Comparison of ENCODE assay signal across 25 mouse cellular contexts in the genomic region with DNA sequence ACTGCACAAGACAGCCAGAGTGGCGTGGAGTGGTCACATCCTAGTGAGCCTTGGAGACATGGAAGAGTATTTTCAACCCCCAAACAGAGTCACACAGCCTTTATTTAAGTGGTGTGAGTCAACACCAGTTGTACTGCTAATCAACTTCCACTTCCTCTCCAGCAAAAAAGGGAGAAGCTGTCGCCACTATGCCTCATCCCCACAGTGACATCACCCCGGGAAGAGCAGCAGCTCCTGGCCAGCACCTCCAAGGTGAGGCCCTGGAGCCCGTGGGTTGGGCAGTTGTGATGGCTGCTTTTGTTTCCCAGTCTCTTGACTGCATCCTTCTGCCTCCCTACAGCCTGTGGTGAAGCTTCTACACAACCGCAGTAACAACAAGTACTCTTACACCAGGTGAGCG. TPM values are rescaled to one million over a fixed set of nuclear protein-coding genes. Genes with fewer than 3 reads are reported as not detected.
DNase-seq lines count a peak whose midpoint lies in the region; ATAC-seq lines count a peak whose summit lies in the region.
"Had no signal": no experiment of that assay in that cellular context is flagged by ENCODE, and none has a peak within 500 bp of the region (broad histone marks: within the 10 kb centered on the region; RNA-seq: fewer than 3 reads in every experiment).

No protein-coding gene starts in this region.

- WGBS in midbrain, embryonic 10.5 days: 52% methylated on average over 6 of the region's 6 CpGs
- 54% methylated on average over 6 of the region's 6 CpGs for whole genome bisulfite sequencing in midbrain, embryonic 16.5 days
- WGBS in macrophage (ENCODE audit: missing documents): 56% methylated on average over 6 of the region's 6 CpGs
- 50% methylated on average over 6 of the region's 6 CpGs for WGBS in forebrain, embryonic 11.5 days

- ATAC-seq in midbrain, embryonic 16.5 days: no peak
- ATAC-seq in forebrain, embryonic 11.5 days (replicated peaks; ENCODE audit: low FRiP score): no peak
- ATAC-seq: CD4-positive, CD25-positive, alpha-beta regulatory T cell, adult 4 months; liver, embryonic 12.5 days; midbrain, embryonic 15.5 days had no signal

- H3K36me3 ChIP-seq in midbrain, embryonic 10.5 days: peaks cover 67% of the 10 kb centered on the region
- peaks cover 34% of the 10 kb centered on the region for H3K36me3 ChIP-seq in midbrain, embryonic 16.5 days (ENCODE audit: control insufficient read depth, insufficient read depth, low read length)
- H3K36me3 ChIP-seq in macrophage (ENCODE audit: inconsistent target): peaks cover 22% of the 10 kb centered on the region
- H3K36me3 ChIP-seq in forebrain, embryonic 11.5 days (ENCODE audit: control insufficient read depth, insufficient read depth, low read length): peaks cover 6% of the 10 kb centered on the region; the same call in 1 of the 2 replicates

- peaks cover 12% of the 10 kb centered on the region for H3K4me1 ChIP-seq in midbrain, embryonic 10.5 days
- no peaks in the 10 kb centered on the region for H3K4me1 ChIP-seq in midbrain, embryonic 16.5 days (ENCODE audit: control insufficient read depth, insufficient read depth, low read length)
- H3K4me1 ChIP-seq in forebrain, embryonic 11.5 days (replicated peaks; ENCODE audit: control insufficient read depth, insufficient read depth, low read length): no peaks in the 10 kb centered on the region
- H3K4me1 ChIP-seq: limb, embryonic 12.5 days; midbrain, embryonic 15.5 days had no signal

- H3K27ac ChIP-seq in midbrain, embryonic 10.5 days (replicated peaks): peak overlapping the region; percentile 17; the same call in 1 of the 2 replicates
- no peak overlapping the region for H3K27ac ChIP-seq in midbrain, embryonic 16.5 days (ENCODE audit: low read length)
- peak overlapping the region; percentile 89 for H3K27ac ChIP-seq in macrophage
- H3K27ac ChIP-seq in forebrain, embryonic 11.5 days (ENCODE audit: low read depth, low read length): no peak overlapping the region
- H3K27ac ChIP-seq: forebrain, embryonic 13.5 days; hindbrain, embryonic 10.5 days; kidney, postnatal 0 days; limb, embryonic 12.5 days; liver, embryonic 12.5 days; midbrain, embryonic 15.5 days had no signal

- no peak for DNase-seq in midbrain, embryonic 10.5 days (ENCODE audit: low spot score)
- DNase-seq in MN1 (ENCODE audit: low spot score): peak; percentile 58
- no peak for DNase-seq in forebrain, embryonic 11.5 days (ENCODE audit: low spot score)
- DNase-seq in cerebellum, postnatal 10 days: no peak
- DNase-seq in thymus, postnatal 25 days: no peak
- DNase-seq: cerebellum, adult 11 months; cerebellum, postnatal 25 days; gastrocnemius, postnatal 36 days; kidney, adult 11 months; lung, adult 2 months; lung, postnatal 4 days; right cerebral cortex, postnatal 25 days; thymus, adult 2 months had no signal

- H3K79me2 ChIP-seq in macrophage (ENCODE audit: inconsistent target): no peaks in the 10 kb centered on the region

- no peak overlapping the region for H3K4me2 ChIP-seq in midbrain, embryonic 16.5 days (ENCODE audit: low read length)
- H3K4me2 ChIP-seq in forebrain, embryonic 11.5 days (ENCODE audit: low read depth, low read length, severe bottlenecking): no peak overlapping the region
- H3K4me2 ChIP-seq: forebrain, embryonic 13.5 days; limb, embryonic 12.5 days; liver, embryonic 12.5 days; midbrain, embryonic 15.5 days had no signal

- no peak overlapping the region for H3K9ac ChIP-seq in midbrain, embryonic 16.5 days (ENCODE audit: low read depth, low read length)
- H3K9ac ChIP-seq in forebrain, embryonic 11.5 days (ENCODE audit: low read length): no peak overlapping the region
- H3K9ac ChIP-seq: forebrain, embryonic 13.5 days; limb, embryonic 12.5 days; liver, embryonic 12.5 days; midbrain, embryonic 15.5 days had no signal

- no peak overlapping the region for H3K4me3 ChIP-seq in midbrain, embryonic 10.5 days
- H3K4me3 ChIP-seq in midbrain, embryonic 16.5 days (ENCODE audit: low read depth, low read length): no peak overlapping the region
- H3K4me3 ChIP-seq in macrophage (ENCODE audit: inconsistent target): no peak overlapping the region
- H3K4me3 ChIP-seq in forebrain, embryonic 11.5 days (ENCODE audit: low read depth, low read length): no peak overlapping the region
- H3K4me3 ChIP-seq: forebrain, embryonic 13.5 days; hindbrain, embryonic 10.5 days; limb, embryonic 12.5 days; liver, embryonic 12.5 days; midbrain, embryonic 15.5 days had no signal

- no peaks in the 10 kb centered on the region; the same call in 1 of the 2 replicates for H3K9me3 ChIP-seq in midbrain, embryonic 10.5 days (replicated peaks)
- H3K9me3 ChIP-seq in midbrain, embryonic 16.5 days (replicated peaks; ENCODE audit: control insufficient read depth, low read length, poor library complexity, severe bottlenecking): no peaks in the 10 kb centered on the region
- H3K9me3 ChIP-seq in forebrain, embryonic 11.5 days (ENCODE audit: control insufficient read depth, low read length): no peaks in the 10 kb centered on the region
- H3K9me3 ChIP-seq: forebrain, embryonic 13.5 days; liver, embryonic 12.5 days; midbrain, embryonic 15.5 days had no signal

- H3K27me3 ChIP-seq in midbrain, embryonic 10.5 days (ENCODE audit: low read depth, poor library complexity, severe bottlenecking): no peaks in the 10 kb centered on the region
- H3K27me3 ChIP-seq in midbrain, embryonic 16.5 days (ENCODE audit: control insufficient read depth, insufficient read depth, low read depth, low read length): no peaks in the 10 kb centered on the region
- H3K27me3 ChIP-seq in forebrain, embryonic 11.5 days (ENCODE audit: control insufficient read depth, insufficient read depth, low read length): no peaks in the 10 kb centered on the region
- H3K27me3 ChIP-seq: forebrain, embryonic 13.5 days; limb, embryonic 12.5 days; liver, embryonic 12.5 days; midbrain, embryonic 15.5 days had no signal

RNA-seq across cellular contexts. Expression of a gene that starts 8.2 kb away (rescaled TPM):
- polyA plus RNA-seq in midbrain, embryonic 10.5 days (2016; fragmentation: Nextera tagmentation; extraction: Ambion mirVana): 0.25 and 0.76 TPM in 2 replicates
- polyA plus RNA-seq in midbrain, embryonic 16.5 days (2015; fragmentation: Nextera tagmentation; extraction: Ambion mirVana): 10.4 TPM in 2 replicates
- total RNA-seq in macrophage (2018; cell fraction: chromatin; rRNA removed): not detected
- total RNA-seq in macrophage (2018; cell fraction: cytosol; rRNA removed): not detected
- not detected for total RNA-seq in macrophage (2018; cell fraction: nucleus; rRNA removed)
- polyA plus RNA-seq in macrophage (2018): not detected in 3 replicates
- 0.25 and 0.40 TPM in 2 replicates for polyA plus RNA-seq in forebrain, embryonic 11.5 days (2014; fragmentation: Nextera tagmentation; extraction: Ambion mirVana)
- total RNA-seq: gastrocnemius, postnatal 36 days; neutrophil, adult 5-6 weeks had no signal
- polyA plus RNA-seq: heart, embryonic 16.5 days; kidney, postnatal 0 days; liver, embryonic 12.5 days; lung, adult 2 months; spleen, adult 2 months had no signal

RNA-seq across cellular contexts. Expression of a gene that starts 9.2 kb away (rescaled TPM):
- polyA plus RNA-seq in midbrain, embryonic 10.5 days (2016; fragmentation: Nextera tagmentation; extraction: Ambion mirVana): 2.0 and 4.6 TPM in 2 replicates
- 44.6 and 50.2 TPM in 2 replicates for polyA plus RNA-seq in midbrain, embryonic 16.5 days (2015; fragmentation: Nextera tagmentation; extraction: Ambion mirVana)
- total RNA-seq in macrophage (2018; cell fraction: chromatin; rRNA removed): 10 to 100 TPM in 2 of 26 experiments, 1 to 10 TPM in 21, under 1 TPM in 3; 0.54 to 10.9 (median 5.9) TPM
- total RNA-seq in macrophage (2018; cell fraction: cytosol; rRNA removed): 1 to 10 TPM in 18 of 26 experiments, under 1 TPM in 8; 0.61 to 2.9 (median 1.2) TPM
- total RNA-seq in macrophage (2018; cell fraction: nucleus; rRNA removed): 1 to 10 TPM in 24 of 26 experiments, under 1 TPM in 2; 0.82 to 9.0 (median 4.5) TPM
- 0.33 to 1.4 TPM (median 1.1 TPM) in 3 replicates for polyA plus RNA-seq in macrophage (2018)
- 6.3 and 6.7 TPM in 2 replicates for polyA plus RNA-seq in forebrain, embryonic 11.5 days (2014; fragmentation: Nextera tagmentation; extraction: Ambion mirVana)

RNA-seq across cellular contexts. Expression of a gene that starts 12.5 kb away (rescaled TPM):
- 20.8 and 26.1 TPM in 2 replicates for polyA plus RNA-seq in midbrain, embryonic 10.5 days (2016; fragmentation: Nextera tagmentation; extraction: Ambion mirVana)
- 135 and 140 TPM in 2 replicates for polyA plus RNA-seq in midbrain, embryonic 16.5 days (2015; fragmentation: Nextera tagmentation; extraction: Ambion mirVana)
- 10 to 100 TPM in 22 of 26 experiments, 1 to 10 TPM in 4; 5.8 to 50.7 (median 25.5) TPM for total RNA-seq in macrophage (2018; cell fraction: chromatin; rRNA removed)
- total RNA-seq in macrophage (2018; cell fraction: cytosol; rRNA removed): 10 to 100 TPM in 25 of 26 experiments, 1 to 10 TPM in 1; 9.5 to 22.4 (median 19.9) TPM
- 10 to 100 TPM; 12.0 to 54.9 (median 24.4) TPM for total RNA-seq in macrophage (2018; cell fraction: nucleus; rRNA removed)
- 15.3 to 21.9 TPM (median 16.2 TPM) in 3 replicates for polyA plus RNA-seq in macrophage (2018)
- 26.5 and 28.8 TPM in 2 replicates for polyA plus RNA-seq in forebrain, embryonic 11.5 days (2014; fragmentation: Nextera tagmentation; extraction: Ambion mirVana)

RNA-seq across cellular contexts. Expression of a gene that starts 18.5 kb away (rescaled TPM):
- 29.4 and 36.1 TPM in 2 replicates for polyA plus RNA-seq in midbrain, embryonic 10.5 days (2016; fragmentation: Nextera tagmentation; extraction: Ambion mirVana)
- 33.2 and 34.0 TPM in 2 replicates for polyA plus RNA-seq in midbrain, embryonic 16.5 days (2015; fragmentation: Nextera tagmentation; extraction: Ambion mirVana)
- 100 to 1,000 TPM in 18 of 26 experiments, 10 to 100 TPM in 8; 32.3 to 243 (median 136) TPM for total RNA-seq in macrophage (2018; cell fraction: chromatin; rRNA removed)
- total RNA-seq in macrophage (2018; cell fraction: cytosol; rRNA removed): 100 to 1,000 TPM in 13 of 26 experiments, 10 to 100 TPM in 13; 70.1 to 165 (median 109) TPM
- 100 to 1,000 TPM in 17 of 26 experiments, 10 to 100 TPM in 9; 51.5 to 216 (median 121) TPM for total RNA-seq in macrophage (2018; cell fraction: nucleus; rRNA removed)
- 36.1 to 105 TPM (median 98.7 TPM) in 3 replicates for polyA plus RNA-seq in macrophage (2018)
- 21.3 and 24.4 TPM in 2 replicates for polyA plus RNA-seq in forebrain, embryonic 11.5 days (2014; fragmentation: Nextera tagmentation; extraction: Ambion mirVana)

RNA-seq across cellular contexts. Expression of a gene that starts 34.5 kb away (rescaled TPM):
- 89.2 and 99.8 TPM in 2 replicates for polyA plus RNA-seq in midbrain, embryonic 10.5 days (2016; fragmentation: Nextera tagmentation; extraction: Ambion mirVana)
- polyA plus RNA-seq in midbrain, embryonic 16.5 days (2015; fragmentation: Nextera tagmentation; extraction: Ambion mirVana): 132 and 141 TPM in 2 replicates
- total RNA-seq in macrophage (2018; cell fraction: chromatin; rRNA removed): 100 to 1,000 TPM in 11 of 26 experiments, 10 to 100 TPM in 15; 52.3 to 141 (median 96.3) TPM
- total RNA-seq in macrophage (2018; cell fraction: cytosol; rRNA removed): 100 to 1,000 TPM in 20 of 26 experiments, 10 to 100 TPM in 6; 74.6 to 129 (median 106) TPM
- total RNA-seq in macrophage (2018; cell fraction: nucleus; rRNA removed): 100 to 1,000 TPM in 23 of 26 experiments, 10 to 100 TPM in 3; 71.6 to 185 (median 119) TPM
- 71.8 to 111 TPM (median 94.8 TPM) in 3 replicates for polyA plus RNA-seq in macrophage (2018)
- polyA plus RNA-seq in forebrain, embryonic 11.5 days (2014; fragmentation: Nextera tagmentation; extraction: Ambion mirVana): 68.0 and 78.7 TPM in 2 replicates

Comparison
In these comparisons a context has a peak if more than half of its experiments do, and no peak if none do; other contexts are left out.
1. H3K27ac ChIP-seq: peak in midbrain, embryonic 10.5 days (single experiment) and macrophage (single experiment); none in midbrain, embryonic 16.5 days (single experiment) and forebrain, embryonic 11.5 days (single experiment).